Mouse (Mus musculus) liver, embryonic 12.5 days (tissue): ENCODE results near the gene Gapvd1. TPM values are rescaled to one million over a fixed set of nuclear protein-coding genes. Genes with fewer than 3 reads are reported as not detected.

Source experiments
- ATAC-seq: fragments of 200-750 bp; cut with Nextera tagmentation; 2 replicates; pipeline ENCODE4 v1.8.0; 2017; ENCODE audit warnings: moderate number of reproducible peaks, mild to moderate bottlenecking, moderate library complexity
- H3K27ac ChIP-seq: fragments of 300-500 bp; sonication (generic); 2 replicates; pipeline ENCODE4 v1.5.1; 2016; ENCODE audit warnings: mild to moderate bottlenecking
- H3K27me3 ChIP-seq: fragments of 300-500 bp; sonication (generic); replicated peaks from 2 replicates; pipeline ENCODE4 v1.6.1; 2016; ENCODE audit warnings: mild to moderate bottlenecking, moderate library complexity
- H3K36me3 ChIP-seq: fragments of 300-500 bp; sonication (generic); 2 replicates; pipeline ENCODE4 v1.6.1; 2016; ENCODE audit warnings: mild to moderate bottlenecking, moderate library complexity
- H3K4me1 ChIP-seq: fragments of 300-500 bp; sonication (generic); 2 replicates; pipeline ENCODE4 v1.6.1; 2016
- H3K4me2 ChIP-seq: fragments of 300-500 bp; sonication (generic); 2 replicates; pipeline ENCODE4 v1.6.1; 2016; ENCODE audit warnings: mild to moderate bottlenecking, moderate library complexity
- H3K4me3 ChIP-seq: fragments of 300-500 bp; sonication (generic); 2 replicates; pipeline ENCODE4 v1.5.1; 2016; ENCODE audit warnings: mild to moderate bottlenecking, moderate library complexity
- H3K9ac ChIP-seq: fragments of 300-500 bp; sonication (generic); 2 replicates; pipeline ENCODE4 v1.6.1; 2016; ENCODE audit warnings: mild to moderate bottlenecking, moderate library complexity
- H3K9me3 ChIP-seq: fragments of 300-500 bp; sonication (generic); replicated peaks from 2 replicates; pipeline ENCODE4 v1.6.1; 2016; ENCODE audit warnings: mild to moderate bottlenecking, moderate library complexity
- WGBS: fragments of 180-500 bp; shearing (Covaris S2); methylation state at CpG from one replicate; pipeline ENCODE4 v1.1.7; 2016; ENCODE audit not compliant: insufficient replicate concordance; 5-methylcytosine and 5-hydroxymethylcytosine counted together
- polyA plus RNA-seq: library from polyadenylated mRNA; unstranded; fragments of >200 nt; fragmentation: Nextera tagmentation; extraction: Ambion mirVana; gene quantifications from 2 replicates; pipeline ENCODE4 v1.2.1, GENCODE M21; 2016

The Gapvd1 gene
- polyA plus RNA-seq, 1 experiment from 2014 or later, result 87.3 TPM

DNA sequence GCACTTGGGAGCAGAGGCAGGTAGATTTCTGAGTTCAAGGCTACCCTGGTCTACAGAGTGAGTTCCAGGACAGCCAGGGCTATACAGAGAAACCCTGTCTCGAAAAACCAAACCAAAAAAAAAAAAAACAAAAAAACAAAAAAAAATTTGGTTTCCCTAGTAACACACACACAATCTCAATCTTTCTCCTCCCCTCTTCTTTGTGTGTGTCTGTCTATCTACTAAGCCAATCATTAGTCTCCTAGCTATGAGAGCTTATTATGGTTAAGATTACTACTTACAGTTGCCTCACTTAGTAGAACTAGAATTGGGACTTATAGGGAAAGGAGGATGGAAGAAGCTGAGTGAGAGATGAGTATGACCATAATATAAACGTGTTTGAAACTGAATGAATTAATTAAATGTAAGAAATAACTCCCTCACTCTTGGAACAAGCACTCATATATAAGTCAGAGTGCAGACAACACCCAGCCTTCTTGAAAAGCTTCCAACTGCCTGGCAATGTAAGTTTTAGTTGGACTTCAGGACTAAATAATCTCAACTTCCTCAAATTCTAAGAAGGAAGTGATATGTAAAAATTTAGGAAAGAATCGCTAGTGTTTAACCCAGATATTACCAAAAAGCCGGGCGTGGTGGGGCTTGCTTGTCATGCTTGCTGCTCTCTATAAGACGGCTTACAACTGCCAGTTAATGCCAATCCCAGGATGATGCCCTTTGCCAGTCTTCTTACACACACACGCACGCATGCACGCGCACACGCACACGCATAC, 13.5 kb downstream of the Gapvd1 start:
- Histone ChIP-seq H3K9ac (no peak overlapping the region), H3K27me3 (no peaks in the 10 kb centered on the region), H3K4me2 (peak overlapping the region; percentile 21; the same call in 1 of the 2 replicates), H3K27ac (peak overlapping the region; percentile 94), H3K9me3 (no peaks in the 10 kb centered on the region), H3K36me3 (peaks cover 37% of the 10 kb centered on the region), H3K4me3 (no peak overlapping the region), H3K4me1 (peaks cover 77% of the 10 kb centered on the region)
- ATAC-seq, result no peak
- 62% methylated on average over 12 of the region's 12 CpGs for WGBS

DNA sequence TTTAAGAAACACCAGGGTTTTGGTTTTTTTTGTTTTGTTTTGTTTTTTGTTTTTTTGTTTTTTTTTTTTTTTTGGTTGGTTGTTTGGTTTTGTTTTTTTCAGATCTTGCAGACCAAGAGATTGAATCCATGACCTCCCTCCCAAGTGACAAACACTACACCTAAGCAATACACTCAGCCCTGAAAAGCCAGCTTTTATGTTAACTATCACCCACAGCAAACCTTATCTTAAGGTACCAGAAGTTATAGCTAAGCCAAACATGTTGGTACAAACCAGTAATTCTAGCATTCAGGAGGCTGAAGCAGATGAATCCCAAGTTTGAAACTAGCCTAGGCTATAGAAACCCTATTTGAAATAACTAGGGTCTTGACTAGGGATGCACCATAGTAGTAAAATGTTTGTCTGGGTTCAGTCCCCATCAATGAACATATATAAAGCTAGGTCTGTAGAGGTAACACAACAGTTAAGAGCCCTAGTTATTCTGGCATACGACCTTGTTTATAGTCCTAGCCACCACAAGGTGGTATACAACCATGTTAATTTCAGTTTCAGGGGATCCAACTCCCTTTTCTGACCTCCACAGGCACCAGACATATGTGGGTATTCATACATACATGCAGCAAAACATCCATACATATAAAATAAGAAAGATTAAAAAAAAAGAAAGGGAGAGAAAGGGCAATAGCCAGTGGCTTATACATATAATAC, 15.2 kb downstream of the Gapvd1 start:
- Histone ChIP-seq H3K9ac (peak overlapping the region; percentile 51), H3K4me3 (peak overlapping the region; percentile 31)
- peak; percentile 95 for ATAC-seq

GRCm38 (mm10) chr2:34737911-34738310, 17.1 kb downstream of the Gapvd1 start:
- no peak for ATAC-seq
- H3K9ac ChIP-seq, result no peak overlapping the region
- H3K27me3 ChIP-seq, result no peaks in the 10 kb centered on the region
- H3K9me3 ChIP-seq, result no peaks in the 10 kb centered on the region
- 74% methylated on average over 1 of the region's 1 CpGs for WGBS
- peaks cover 26% of the 10 kb centered on the region for H3K36me3 ChIP-seq
- peaks cover 88% of the 10 kb centered on the region for H3K4me1 ChIP-seq
- H3K27ac ChIP-seq, result peak overlapping the region; percentile 65
- no peak overlapping the region for H3K4me3 ChIP-seq
- no peak overlapping the region for H3K4me2 ChIP-seq

More for the DNA sequence above, 15.2 kb downstream of the Gapvd1 start:
- peak overlapping the region; percentile 94 for H3K27ac ChIP-seq
- peak overlapping the region; percentile 58 for H3K4me2 ChIP-seq
- no peaks in the 10 kb centered on the region for H3K9me3 ChIP-seq
- WGBS, result 63% methylated on average over 1 of the region's 1 CpGs
- no peaks in the 10 kb centered on the region for H3K27me3 ChIP-seq
- H3K4me1 ChIP-seq, result peaks cover 85% of the 10 kb centered on the region
- H3K36me3 ChIP-seq, result peaks cover 27% of the 10 kb centered on the region

DNA sequence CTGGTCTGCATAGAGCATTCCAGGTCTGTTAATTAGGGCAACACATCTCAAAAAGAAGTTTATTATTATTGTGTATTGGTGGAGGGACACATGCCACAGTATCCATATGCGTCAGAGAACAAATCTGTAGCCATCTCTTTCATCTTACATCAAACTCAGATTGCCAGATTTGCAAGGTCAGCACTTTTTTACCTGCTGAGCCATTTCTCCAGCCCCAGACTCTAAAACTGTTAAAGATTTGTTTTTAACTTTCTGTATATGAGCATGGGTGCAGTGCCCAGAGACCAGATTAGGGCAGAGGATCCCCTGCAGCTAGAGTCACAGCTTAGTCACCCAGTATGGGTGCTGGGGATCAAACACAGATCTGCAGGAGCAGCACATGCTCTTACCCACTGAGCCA, 18.4 kb downstream of the Gapvd1 start:
- H3K27me3 ChIP-seq, result no peaks in the 10 kb centered on the region
- peak overlapping the region; percentile 3; the same call in 1 of the 2 replicates for H3K27ac ChIP-seq
- no peak overlapping the region for H3K4me3 ChIP-seq
- 82% methylated on average over 1 of the region's 1 CpGs for WGBS
- peaks cover 75% of the 10 kb centered on the region for H3K4me1 ChIP-seq
- H3K9ac ChIP-seq, result no peak overlapping the region
- no peak for ATAC-seq
- no peaks in the 10 kb centered on the region for H3K9me3 ChIP-seq
- peaks cover 20% of the 10 kb centered on the region for H3K36me3 ChIP-seq
- no peak overlapping the region for H3K4me2 ChIP-seq

GRCm38 (mm10) chr2:34727045-34727728, 27.8 kb downstream of the Gapvd1 start:
- WGBS, result 92% methylated on average over 8 of the region's 8 CpGs
- Histone ChIP-seq H3K27ac (no peak overlapping the region), H3K36me3 (peaks cover 72% of the 10 kb centered on the region), H3K4me2 (no peak overlapping the region), H3K27me3 (no peaks in the 10 kb centered on the region), H3K4me3 (no peak overlapping the region), H3K4me1 (no peaks in the 10 kb centered on the region), H3K9me3 (no peaks in the 10 kb centered on the region), H3K9ac (no peak overlapping the region)
- no peak for ATAC-seq

DNA sequence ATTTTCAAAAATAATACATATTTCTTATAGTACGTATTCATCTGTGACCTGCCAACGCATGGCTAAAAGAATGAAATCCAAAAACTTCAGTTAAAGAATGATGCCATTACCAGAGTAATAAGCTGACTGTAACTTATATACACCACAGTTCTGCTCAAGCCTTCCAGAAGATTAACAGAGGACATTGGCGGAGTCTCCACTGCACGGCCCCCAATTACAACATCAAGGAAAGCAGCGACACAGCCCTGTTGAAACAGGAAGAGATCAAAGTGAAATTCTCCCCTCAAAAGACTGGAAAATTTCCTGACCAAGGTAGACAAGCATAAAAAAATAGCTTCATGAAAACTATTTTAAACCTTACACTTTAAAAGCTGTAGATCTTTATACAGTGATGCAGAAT, 29.8 kb downstream of the Gapvd1 start:
- Histone ChIP-seq H3K9me3 (no peaks in the 10 kb centered on the region), H3K4me3 (no peak overlapping the region), H3K4me1 (no peaks in the 10 kb centered on the region), H3K27me3 (no peaks in the 10 kb centered on the region), H3K9ac (no peak overlapping the region), H3K27ac (no peak overlapping the region), H3K36me3 (peaks cover 91% of the 10 kb centered on the region), H3K4me2 (no peak overlapping the region)
- 92% methylated on average over 5 of the region's 5 CpGs for WGBS
- ATAC-seq, result no peak

GRCm38 (mm10) chr2:34718196-34718595, 36.8 kb downstream of the Gapvd1 start:
- Histone ChIP-seq H3K36me3 (peaks cover 94% of the 10 kb centered on the region), H3K4me3 (no peak overlapping the region), H3K27ac (no peak overlapping the region), H3K4me1 (no peaks in the 10 kb centered on the region), H3K9ac (no peak overlapping the region), H3K27me3 (no peaks in the 10 kb centered on the region), H3K4me2 (no peak overlapping the region), H3K9me3 (no peaks in the 10 kb centered on the region)
- no peak for ATAC-seq
- WGBS, result 68% methylated on average over 2 of the region's 2 CpGs

GRCm38 (mm10) chr2:34711904-34712303, 43.1 kb downstream of the Gapvd1 start:
- no peak for ATAC-seq
- no peaks in the 10 kb centered on the region for H3K4me1 ChIP-seq
- H3K27ac ChIP-seq, result no peak overlapping the region
- 88% methylated on average over 6 of the region's 6 CpGs for WGBS
- H3K36me3 ChIP-seq, result peaks cover 97% of the 10 kb centered on the region
- H3K4me2 ChIP-seq, result no peak overlapping the region
- no peaks in the 10 kb centered on the region for H3K27me3 ChIP-seq
- no peaks in the 10 kb centered on the region for H3K9me3 ChIP-seq
- H3K9ac ChIP-seq, result no peak overlapping the region
- no peak overlapping the region for H3K4me3 ChIP-seq

DNA sequence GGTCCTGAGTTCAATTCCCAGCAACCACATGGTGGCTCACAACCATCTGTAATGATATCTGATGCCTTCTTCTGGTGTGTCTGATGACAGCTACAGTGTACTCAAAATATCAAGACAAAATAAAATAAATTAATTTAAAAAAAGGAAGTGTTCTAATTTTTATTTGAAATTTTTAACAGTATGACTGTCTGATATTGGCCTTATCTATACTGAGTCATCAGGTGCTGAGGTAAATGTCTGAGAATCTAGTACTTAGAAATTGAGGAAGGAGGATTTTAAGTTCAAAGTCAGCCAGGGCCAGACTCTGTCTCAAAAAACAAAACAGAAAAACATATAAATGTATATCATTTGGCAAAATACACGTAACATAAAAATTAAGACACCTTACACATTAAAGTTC, 46.4 kb downstream of the Gapvd1 start:
- WGBS, result 100% methylated on average over 1 of the region's 1 CpGs
- Histone ChIP-seq H3K9me3 (no peaks in the 10 kb centered on the region), H3K4me3 (no peak overlapping the region), H3K9ac (no peak overlapping the region), H3K4me1 (no peaks in the 10 kb centered on the region), H3K36me3 (peaks cover 98% of the 10 kb centered on the region), H3K27me3 (no peaks in the 10 kb centered on the region), H3K27ac (no peak overlapping the region), H3K4me2 (no peak overlapping the region)
- ATAC-seq, result no peak

GRCm38 (mm10) chr2:34696592-34696991, 58.4 kb downstream of the Gapvd1 start:
- no peak overlapping the region for H3K27ac ChIP-seq
- no peaks in the 10 kb centered on the region for H3K9me3 ChIP-seq
- no peak for ATAC-seq
- no peaks in the 10 kb centered on the region for H3K4me1 ChIP-seq
- H3K36me3 ChIP-seq, result peaks cover 96% of the 10 kb centered on the region
- H3K4me3 ChIP-seq, result no peak overlapping the region
- H3K27me3 ChIP-seq, result no peaks in the 10 kb centered on the region
- H3K9ac ChIP-seq, result no peak overlapping the region
- no peak overlapping the region for H3K4me2 ChIP-seq

- Histone ChIP-seq H3K9ac (no peak overlapping the region), H3K36me3 (peaks cover 96% of the 10 kb centered on the region), H3K9me3 (no peaks in the 10 kb centered on the region), H3K4me2 (no peak overlapping the region), H3K4me1 (no peaks in the 10 kb centered on the region), H3K27me3 (no peaks in the 10 kb centered on the region), H3K27ac (no peak overlapping the region), H3K4me3 (no peak overlapping the region)
- no peak for ATAC-seq
- 88% methylated on average over 10 of the region's 10 CpGs for WGBS
Measured at GRCm38 (mm10) chr2:34692861-34693260, 62.2 kb downstream of the Gapvd1 start.
